Mouse (Mus musculus): ENCODE results near the gene Nptn.

Gene Nptn

GRCm38 (mm10) chr9:58656396-58656795, 74.4 kb downstream of the Nptn start:
- DNase-seq (ENCODE audit: low spot score in 2 of 2): no peak

GRCm38 (mm10) chr9:58656824-58657223, 74.8 kb downstream of the Nptn start:
- no peak for DNase-seq (ENCODE audit: low spot score in 2 of 2)

GRCm38 (mm10) chr9:58657735-58658512, 75.9 kb downstream of the Nptn start:
- no peak for DNase-seq (ENCODE audit: low spot score in 2 of 2)

GRCm38 (mm10) chr9:58658596-58659309, 76.7 kb downstream of the Nptn start:
- no peak for DNase-seq (ENCODE audit: low spot score in 2 of 2)

- no peak for DNase-seq (ENCODE audit: low spot score in 2 of 2)
These were observed 77.3 kb downstream of the Nptn start for GRCm38 (mm10) chr9:58659331-58659730.

GRCm38 (mm10) chr9:58659989-58660388, 77.9 kb downstream of the Nptn start:
- DNase-seq (ENCODE audit: low spot score in 2 of 2): no peak

- DNase-seq (ENCODE audit: low spot score in 2 of 2): no peak
These were observed 78.6 kb downstream of the Nptn start for GRCm38 (mm10) chr9:58660673-58661072.

GRCm38 (mm10) chr9:58662007-58662406, 80.0 kb downstream of the Nptn start:
- no peak for DNase-seq (ENCODE audit: low spot score in 2 of 2)

GRCm38 (mm10) chr9:58662791-58663190, 80.8 kb downstream of the Nptn start:
- no peak for DNase-seq (ENCODE audit: low spot score in 2 of 2)

- no peak for DNase-seq (ENCODE audit: low spot score in 2 of 2)
These were observed 83.5 kb downstream of the Nptn start for GRCm38 (mm10) chr9:58665492-58665891.

GRCm38 (mm10) chr9:58666191-58666590, 84.2 kb downstream of the Nptn start:
- DNase-seq (ENCODE audit: low spot score in 2 of 2): no peak

GRCm38 (mm10) chr9:58667244-58667643, 85.2 kb downstream of the Nptn start:
- DNase-seq (ENCODE audit: low spot score in 2 of 2): no peak

GRCm38 (mm10) chr9:58668171-58668570, 86.1 kb downstream of the Nptn start:
- no peak for DNase-seq (ENCODE audit: low spot score in 2 of 2)

- no peak for DNase-seq (ENCODE audit: low spot score in 2 of 2)
These were observed 87.0 kb downstream of the Nptn start for GRCm38 (mm10) chr9:58669071-58669470.

GRCm38 (mm10) chr9:58669819-58670218, 87.8 kb downstream of the Nptn start:
- no peak for DNase-seq (ENCODE audit: low spot score in 2 of 2)

- peak; percentile 49 to 56 for DNase-seq (ENCODE audit: low spot score in 2 of 2)
These were observed 90.4 kb downstream of the Nptn start for GRCm38 (mm10) chr9:58672474-58672873.

- no peak for DNase-seq (ENCODE audit: low spot score in 2 of 2)
These were observed 92.7 kb downstream of the Nptn start for GRCm38 (mm10) chr9:58674736-58675135.

GRCm38 (mm10) chr9:58675371-58675770, 93.3 kb downstream of the Nptn start:
- no peak for DNase-seq (ENCODE audit: low spot score in 2 of 2)

GRCm38 (mm10) chr9:58681411-58681810, 99.4 kb downstream of the Nptn start:
- DNase-seq (ENCODE audit: low spot score in 2 of 2): no peak

GRCm38 (mm10) chr9:58682106-58682505, 100.1 kb downstream of the Nptn start:
- DNase-seq (ENCODE audit: low spot score in 2 of 2): no peak

- no peak for DNase-seq (ENCODE audit: low spot score in 2 of 2)
These were observed 101.3 kb downstream of the Nptn start for GRCm38 (mm10) chr9:58683372-58683771.

- no peak for DNase-seq (ENCODE audit: low spot score in 2 of 2)
These were observed 103.2 kb downstream of the Nptn start for GRCm38 (mm10) chr9:58685290-58685689.

- no peak for DNase-seq (ENCODE audit: low spot score in 2 of 2)
These were observed 106.0 kb downstream of the Nptn start for GRCm38 (mm10) chr9:58688076-58688475.

Measured in heart, adult 9 months (tissue).